Mouse (Mus musculus): ENCODE results near the gene Crtac1. TPM values are rescaled to one million over a fixed set of nuclear protein-coding genes. Genes with fewer than 3 reads are reported as not detected.
A peak's percentile ranks its signal among the peaks of the same experiment; 100 is the strongest.

Crtac1 gene
- polyA plus RNA-seq, 1 experiment from 2014 or later, result 0.21 TPM

- 3% methylated on average over 19 of the region's 19 CpGs for WGBS (ENCODE audit: insufficient replicate concordance)
- TF ChIP-seq CTCF (IDR thresholded peaks at IDR 0.05; ENCODE audit: low read depth) (no peak), EP300 (IDR thresholded peaks at IDR 0.05; ENCODE audit: low read depth) (no peak)
- ATAC-seq (no peak), DNase-seq (no peak)
- no peak overlapping the region for H3K9ac ChIP-seq (replicated peaks)
- H3K27ac ChIP-seq (ENCODE audit: low read depth), result no peak overlapping the region
- H3K36me3 ChIP-seq (replicated peaks; ENCODE audit: insufficient read depth, low read length), result no peaks in the 10 kb centered on the region
- H3K4me3 ChIP-seq (ENCODE audit: low read depth, low read length), result no peak overlapping the region
- H3K4me1 ChIP-seq (ENCODE audit: insufficient read depth), result no peaks in the 10 kb centered on the region
- no peaks in the 10 kb centered on the region for H3K9me3 ChIP-seq (ENCODE audit: low read length)
- peaks cover 17% of the 10 kb centered on the region for H3K27me3 ChIP-seq (ENCODE audit: insufficient read depth, low read length)
- H3K4me2 ChIP-seq (ENCODE audit: low read depth, low read length), result no peak overlapping the region
Measured at GRCm38 (mm10) chr19:42409226-42409625, 22.4 kb downstream of the Crtac1 start.

- TF ChIP-seq CTCF (IDR thresholded peaks at IDR 0.05; ENCODE audit: low read depth) (no peak), EP300 (IDR thresholded peaks at IDR 0.05; ENCODE audit: low read depth) (no peak)
- WGBS (ENCODE audit: insufficient replicate concordance), result 78% methylated on average over 15 of the region's 15 CpGs
Measured at GRCm38 (mm10) chr19:42404364-42404763, 27.2 kb downstream of the Crtac1 start.

GRCm38 (mm10) chr19:42399974-42400373 lies 31.6 kb downstream of the Crtac1 start:
- TF ChIP-seq CTCF (IDR thresholded peaks at IDR 0.05; ENCODE audit: low read depth), result no peak
- TF ChIP-seq EP300 (IDR thresholded peaks at IDR 0.05; ENCODE audit: low read depth), result no peak

More at GRCm38 (mm10) chr19:42404364-42404763, 27.2 kb downstream of the Crtac1 start:
- no peak overlapping the region for H3K4me3 ChIP-seq (ENCODE audit: low read depth, low read length)
- no peak overlapping the region for H3K9ac ChIP-seq (replicated peaks)
- H3K27ac ChIP-seq (ENCODE audit: low read depth), result no peak overlapping the region
- no peaks in the 10 kb centered on the region for H3K4me1 ChIP-seq (ENCODE audit: insufficient read depth)
- ATAC-seq, result no peak
- no peak overlapping the region for H3K4me2 ChIP-seq (ENCODE audit: low read depth, low read length)
- H3K36me3 ChIP-seq (replicated peaks; ENCODE audit: insufficient read depth, low read length), result no peaks in the 10 kb centered on the region
- H3K9me3 ChIP-seq (ENCODE audit: low read length), result no peaks in the 10 kb centered on the region
- DNase-seq, result no peak
- peaks cover 10% of the 10 kb centered on the region for H3K27me3 ChIP-seq (ENCODE audit: insufficient read depth, low read length)

GRCm38 (mm10) chr19:42397281-42397680 lies 34.3 kb downstream of the Crtac1 start:
- Histone ChIP-seq H3K4me3 (ENCODE audit: low read depth, low read length) (no peak overlapping the region), H3K9ac (replicated peaks) (no peak overlapping the region), H3K36me3 (replicated peaks; ENCODE audit: insufficient read depth, low read length) (no peaks in the 10 kb centered on the region), H3K4me1 (ENCODE audit: insufficient read depth) (no peaks in the 10 kb centered on the region), H3K27me3 (ENCODE audit: insufficient read depth, low read length) (no peaks in the 10 kb centered on the region), H3K9me3 (ENCODE audit: low read length) (no peaks in the 10 kb centered on the region), H3K27ac (ENCODE audit: low read depth) (no peak overlapping the region), H3K4me2 (ENCODE audit: low read depth, low read length) (no peak overlapping the region)
- ATAC-seq, result no peak
- no peak for TF ChIP-seq EP300 (IDR thresholded peaks at IDR 0.05; ENCODE audit: low read depth)
- TF ChIP-seq CTCF (IDR thresholded peaks at IDR 0.05; ENCODE audit: low read depth), result no peak
- WGBS (ENCODE audit: insufficient replicate concordance), result 25% methylated on average over 11 of the region's 11 CpGs
- DNase-seq, result peak; percentile 29

More at GRCm38 (mm10) chr19:42399974-42400373, 31.6 kb downstream of the Crtac1 start:
- H3K27ac ChIP-seq (ENCODE audit: low read depth), result no peak overlapping the region
- H3K27me3 ChIP-seq (ENCODE audit: insufficient read depth, low read length), result no peaks in the 10 kb centered on the region
- H3K4me3 ChIP-seq (ENCODE audit: low read depth, low read length), result no peak overlapping the region
- H3K4me2 ChIP-seq (ENCODE audit: low read depth, low read length), result no peak overlapping the region
- DNase-seq, result no peak
- no peak for ATAC-seq
- WGBS (ENCODE audit: insufficient replicate concordance), result 53% methylated on average over 3 of the region's 3 CpGs
- H3K36me3 ChIP-seq (replicated peaks; ENCODE audit: insufficient read depth, low read length), result no peaks in the 10 kb centered on the region
- H3K9ac ChIP-seq (replicated peaks), result no peak overlapping the region
- no peaks in the 10 kb centered on the region for H3K9me3 ChIP-seq (ENCODE audit: low read length)
- H3K4me1 ChIP-seq (ENCODE audit: insufficient read depth), result no peaks in the 10 kb centered on the region

- Histone ChIP-seq H3K27me3 (ENCODE audit: insufficient read depth, low read length) (no peaks in the 10 kb centered on the region), H3K4me3 (ENCODE audit: low read depth, low read length) (no peak overlapping the region), H3K36me3 (replicated peaks; ENCODE audit: insufficient read depth, low read length) (no peaks in the 10 kb centered on the region), H3K9me3 (ENCODE audit: low read length) (no peaks in the 10 kb centered on the region), H3K9ac (replicated peaks) (no peak overlapping the region), H3K27ac (ENCODE audit: low read depth) (no peak overlapping the region), H3K4me1 (ENCODE audit: insufficient read depth) (no peaks in the 10 kb centered on the region), H3K4me2 (ENCODE audit: low read depth, low read length) (no peak overlapping the region)
- WGBS (ENCODE audit: insufficient replicate concordance), result 55% methylated on average over 2 of the region's 2 CpGs
- ATAC-seq (no peak), DNase-seq (no peak)
- TF ChIP-seq EP300 (IDR thresholded peaks at IDR 0.05; ENCODE audit: low read depth), result no peak
- no peak for TF ChIP-seq CTCF (IDR thresholded peaks at IDR 0.05; ENCODE audit: low read depth)
Measured at GRCm38 (mm10) chr19:42394848-42395534, 36.6 kb downstream of the Crtac1 start.

- Histone ChIP-seq H3K9ac (replicated peaks) (no peak overlapping the region), H3K4me2 (ENCODE audit: low read depth, low read length) (no peak overlapping the region), H3K9me3 (ENCODE audit: low read length) (no peaks in the 10 kb centered on the region), H3K27me3 (ENCODE audit: insufficient read depth, low read length) (no peaks in the 10 kb centered on the region), H3K4me3 (ENCODE audit: low read depth, low read length) (no peak overlapping the region), H3K36me3 (replicated peaks; ENCODE audit: insufficient read depth, low read length) (no peaks in the 10 kb centered on the region), H3K27ac (ENCODE audit: low read depth) (no peak overlapping the region), H3K4me1 (ENCODE audit: insufficient read depth) (no peaks in the 10 kb centered on the region)
- WGBS (ENCODE audit: insufficient replicate concordance), result 76% methylated on average over 4 of the region's 4 CpGs
- DNase-seq (no peak), ATAC-seq (no peak)
- no peak for TF ChIP-seq CTCF (IDR thresholded peaks at IDR 0.05; ENCODE audit: low read depth)
- no peak for TF ChIP-seq EP300 (IDR thresholded peaks at IDR 0.05; ENCODE audit: low read depth)
Measured at GRCm38 (mm10) chr19:42393920-42394319, 37.7 kb downstream of the Crtac1 start.
